Mouse (Mus musculus) large intestine, adult 2 months (tissue): ENCODE measurements around the gene Vwce. TPM values are rescaled to one million over a fixed set of nuclear protein-coding genes. Genes with fewer than 3 reads are reported as not detected.

Source experiments
- DNase-seq: peaks from one replicate; pipeline ENCODE4 v3.0.0-alpha.2; 2012; ENCODE audit warnings: low read depth, low spot score
- WGBS: fragments of 180-500 bp; shearing (Covaris S2); methylation state at CpG from one replicate; pipeline ENCODE4 v1.1.7; 2018; 5-methylcytosine and 5-hydroxymethylcytosine counted together
- polyA plus RNA-seq: library from polyadenylated mRNA; depleted of rRNA; stranded (reverse); fragments of >200 nt; gene quantifications from 2 replicates; pipeline ENCODE4 v1.2.3, GENCODE M21; 2012; rRNA removed

The Vwce gene
- polyA plus RNA-seq, 1 experiment: 1.3 TPM

GRCm38 (mm10) chr19:10710088-10710511, 76.1 kb downstream of the Vwce start:
- no peak for DNase-seq
- 78% methylated on average over 9 of the region's 9 CpGs for WGBS

DNA sequence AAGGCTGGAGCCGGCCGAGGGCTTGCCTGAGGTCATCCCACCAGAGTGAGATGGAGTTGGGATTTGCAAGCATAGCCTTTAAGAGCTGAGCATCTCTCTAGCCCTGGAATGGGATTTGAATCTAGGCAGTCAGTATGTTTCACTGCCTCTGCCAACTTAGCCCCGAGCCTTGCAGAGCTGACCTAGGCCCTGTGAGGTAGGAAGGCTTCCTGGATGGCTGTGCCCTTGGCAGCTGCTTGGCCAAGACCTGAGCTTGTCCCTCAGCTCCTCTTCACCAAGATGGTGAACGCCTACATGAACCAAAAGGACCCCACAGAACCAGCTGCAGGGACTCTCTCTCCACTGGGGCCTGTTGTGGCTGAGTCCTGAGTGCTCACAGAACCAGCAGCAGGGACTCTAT, 76.7 kb downstream of the Vwce start:
- 94% methylated on average over 4 of the region's 4 CpGs for WGBS
- DNase-seq: no peak

GRCm38 (mm10) chr19:10712194-10712593, 78.2 kb downstream of the Vwce start:
- WGBS: 91% methylated on average over 7 of the region's 7 CpGs
- DNase-seq: no peak

DNA sequence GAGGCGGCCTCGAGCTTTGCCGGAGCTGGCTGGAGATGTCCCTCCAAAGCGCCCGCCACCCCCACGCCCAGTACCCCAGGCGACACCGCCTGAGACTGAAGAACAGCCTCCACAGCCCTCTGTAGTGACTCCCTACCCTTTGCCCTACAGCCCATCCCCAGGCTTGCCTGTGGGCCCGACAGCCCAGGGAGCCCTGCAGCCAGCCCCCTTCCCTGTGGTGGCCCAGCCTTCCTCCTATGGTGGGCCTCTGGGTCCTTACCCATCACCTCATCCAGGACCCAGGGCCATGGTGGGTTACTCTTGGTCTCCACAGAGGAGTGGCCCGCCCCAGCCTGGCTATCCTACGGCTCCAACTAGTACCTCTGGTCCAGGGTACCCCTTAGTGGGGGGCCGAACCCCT, 78.6 kb downstream of the Vwce start:
- 91% methylated on average over 12 of the region's 12 CpGs for WGBS
- DNase-seq: no peak

DNA sequence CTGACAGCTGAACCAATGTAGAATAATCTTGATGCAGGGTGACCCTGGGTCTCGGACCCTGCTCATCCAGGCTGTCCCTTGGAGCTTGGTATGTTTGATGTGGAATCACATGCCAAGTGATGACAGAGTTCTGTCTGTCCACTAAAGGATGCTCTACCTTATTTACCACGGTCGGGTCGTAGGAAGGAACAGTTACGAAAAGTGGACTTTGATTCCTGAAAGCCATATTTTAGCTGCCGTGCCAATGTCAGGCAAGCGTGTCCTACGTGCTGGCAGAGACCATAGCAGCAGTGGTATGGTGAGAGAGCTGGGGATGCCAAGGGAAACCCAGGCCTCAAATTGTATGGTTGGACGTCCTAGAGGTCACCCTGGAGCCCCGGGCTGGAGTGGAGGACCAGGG, 79.5 kb downstream of the Vwce start:
- 70% methylated on average over 10 of the region's 10 CpGs for WGBS
- no peak for DNase-seq

DNA sequence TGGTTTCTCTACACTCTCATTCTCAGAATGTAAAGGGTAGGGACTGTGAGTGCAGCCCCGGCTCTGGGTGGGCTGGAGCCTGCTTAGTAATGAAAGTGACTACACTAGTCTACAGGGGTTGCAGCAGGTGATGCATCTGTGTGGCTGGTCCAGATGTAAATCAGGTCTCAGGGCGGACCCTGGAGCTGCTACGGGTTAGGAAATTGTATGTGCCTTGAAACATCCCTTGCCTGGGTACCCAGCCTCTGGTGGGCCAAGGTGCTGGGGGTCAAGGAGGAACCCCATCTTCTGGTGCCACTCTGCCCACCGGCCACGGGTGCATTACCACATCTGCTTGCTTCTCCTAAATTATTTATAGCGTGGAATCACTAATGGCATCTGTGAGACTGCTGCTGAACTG, 80.2 kb downstream of the Vwce start:
- WGBS: 76% methylated on average over 6 of the region's 6 CpGs

GRCm38 (mm10) chr19:10714682-10715475, 80.9 kb downstream of the Vwce start:
- WGBS: 44% methylated on average over 4 of the region's 4 CpGs
- peak; percentile 37 for DNase-seq

More for the DNA sequence above, 80.2 kb downstream of the Vwce start:
- DNase-seq: no peak

GRCm38 (mm10) chr19:10715476-10715875, 81.5 kb downstream of the Vwce start:
- WGBS: 88% methylated on average over 6 of the region's 6 CpGs
- no peak for DNase-seq

Other genes starting within 250 kb of the Vwce start
- gene Syt7, start 245.1 kb upstream of the Vwce start, polyA plus RNA-seq: 6.8 and 7.4 TPM in 2 replicates
- gene Lrrc10b, start 176.7 kb upstream of the Vwce start, polyA plus RNA-seq: 3.0 and 3.1 TPM in 2 replicates
- 0.48 and 0.93 TPM in 2 replicates for gene Ppp1r32, start 151.3 kb upstream of the Vwce start, polyA plus RNA-seq
- 22.9 and 34.4 TPM in 2 replicates for gene Cpsf7, start 108.9 kb upstream of the Vwce start, polyA plus RNA-seq
- 29.4 and 33.3 TPM in 2 replicates for gene Sdhaf2, start 108.1 kb upstream of the Vwce start, polyA plus RNA-seq
- gene Tmem216, start 78.0 kb upstream of the Vwce start, polyA plus RNA-seq: 12.3 and 13.8 TPM in 2 replicates
- 40.4 and 43.2 TPM in 2 replicates for gene Cyb561a3, start 57.0 kb upstream of the Vwce start, polyA plus RNA-seq
- 8.0 and 8.8 TPM in 2 replicates for gene Tmem138, start 56.9 kb upstream of the Vwce start, polyA plus RNA-seq
- 93.2 and 120 TPM in 2 replicates for gene Ddb1, start 28.9 kb upstream of the Vwce start, polyA plus RNA-seq
- 115 and 227 TPM in 2 replicates for gene Tkfc, start 28.6 kb upstream of the Vwce start, polyA plus RNA-seq
- gene Pga5, start 43.9 kb downstream of the Vwce start, polyA plus RNA-seq: 0.09 TPM in 1 of 2 replicates, not detected in the other
- gene Vps37c, start 54.5 kb downstream of the Vwce start, polyA plus RNA-seq: 24.7 and 26.6 TPM in 2 replicates
- gene Cd5, start 104.8 kb downstream of the Vwce start, polyA plus RNA-seq: 4.1 and 4.8 TPM in 2 replicates
- gene Cd6, start 195.8 kb downstream of the Vwce start, polyA plus RNA-seq: 5.6 and 7.3 TPM in 2 replicates
- 10.1 and 14.6 TPM in 2 replicates for gene Slc15a3, start 205.5 kb downstream of the Vwce start, polyA plus RNA-seq
- 5.3 and 5.7 TPM in 2 replicates for gene Tmem132a, start 235.7 kb downstream of the Vwce start, polyA plus RNA-seq
- 41.7 and 49.4 TPM in 2 replicates for gene Tmem109, start 247.8 kb downstream of the Vwce start, polyA plus RNA-seq